Mouse (Mus musculus): ENCODE results near the gene Bbox1.

GRCm38 (mm10) chr2:110222793-110223192 lies 91.6 kb downstream of the Bbox1 start:
- TF ChIP-seq GATA1 (IDR thresholded peaks at IDR 0.05; ENCODE audit: low read length) = no peak
- TF ChIP-seq TAL1 (IDR thresholded peaks at IDR 0.05; ENCODE audit: low read length) = no peak

Measured in erythroblast, embryonic 14.5 days (primary cell).